Mouse (Mus musculus): Measurements from ENCODE around the gene Rhov. TPM values are rescaled to one million over a fixed set of nuclear protein-coding genes. Genes with fewer than 3 reads are reported as not detected.

Gene Rhov
- total RNA-seq, 2 experiments from 2014 or later: 11.6 to 11.8 TPM

- DNase-seq (ENCODE audit: low spot score in 2 of 2): no peak
Observed at GRCm38 (mm10) chr2:119240075-119240818, 30.8 kb downstream of the Rhov start.

- no peak for DNase-seq (ENCODE audit: low spot score in 2 of 2)
Observed at GRCm38 (mm10) chr2:119238671-119239070, 32.4 kb downstream of the Rhov start.

- DNase-seq (ENCODE audit: low spot score in 2 of 2): no peak
Observed at GRCm38 (mm10) chr2:119237871-119238220, 33.2 kb downstream of the Rhov start.

- no peak for DNase-seq (ENCODE audit: low spot score in 2 of 2)
Observed at GRCm38 (mm10) chr2:119237210-119237870, 33.7 kb downstream of the Rhov start, which contains the start of gene Spint1. TSS of gene Spint1 (plus strand) at chr2:119237362.

GRCm38 (mm10) chr2:119236682-119237209 lies 34.3 kb downstream of the Rhov start:
- DNase-seq (ENCODE audit: low spot score in 2 of 2): no peak

- DNase-seq (ENCODE audit: low spot score in 2 of 2): no peak
Observed at GRCm38 (mm10) chr2:119229775-119230704, 41.0 kb downstream of the Rhov start, which contains the start of gene Ppp1r14d. TSS of gene Ppp1r14d (minus strand) at chr2:119229906.

Other genes with a start within 250 kb of the Rhov start
- 10 to 100 TPM; 47.4 to 48.4 TPM for gene Ccdc32, start 241.9 kb downstream of the Rhov start, total RNA-seq (2021)
- gene Rpusd2, start 236.5 kb downstream of the Rhov start, total RNA-seq (2021): 1 to 10 TPM; 8.5 to 8.9 TPM
- under 1 TPM; 0.05 to 0.07 TPM for gene Knl1, start 224.2 kb downstream of the Rhov start, total RNA-seq (2021)
- gene Rad51, start 158.5 kb downstream of the Rhov start, total RNA-seq (2021): 1 to 10 TPM in 1 of 2 experiments, under 1 TPM in 1; 0.70 to 1.5 TPM
- 10 to 100 TPM; 57.3 to 65.9 TPM for gene Rmdn3, start 114.2 kb downstream of the Rhov start, total RNA-seq (2021)
- 1 to 10 TPM in 1 of 2 experiments, under 1 TPM in 1; 0.56 to 1.0 TPM for gene Gchfr, start 103.5 kb downstream of the Rhov start, total RNA-seq (2021)
- not detected for gene Gm14137, start 96.8 kb downstream of the Rhov start, total RNA-seq (2021)
- gene Zfyve19, start 62.7 kb downstream of the Rhov start, total RNA-seq (2021): 10 to 100 TPM; 24.2 to 37.3 TPM
- gene Dnajc17, start 62.5 kb downstream of the Rhov start, total RNA-seq (2021): 10 to 100 TPM; 15.9 to 17.7 TPM
- not detected for gene Ppp1r14d, start 41.4 kb downstream of the Rhov start, total RNA-seq (2021)
- gene Spint1, start 33.9 kb downstream of the Rhov start, total RNA-seq (2021): 1 to 10 TPM; 1.6 to 1.9 TPM
- gene Vps18, start 17.5 kb upstream of the Rhov start, total RNA-seq (2021): 10 to 100 TPM; 50.6 to 51.2 TPM
- gene Dll4, start 54.5 kb upstream of the Rhov start, total RNA-seq (2021): 1 to 10 TPM; 1.6 to 2.3 TPM
- 1 to 10 TPM; 7.7 to 9.2 TPM for gene Chac1, start 80.0 kb upstream of the Rhov start, total RNA-seq (2021)
- gene Ino80, start 206.4 kb upstream of the Rhov start, total RNA-seq (2021): 10 to 100 TPM; 21.6 to 21.7 TPM

Measured in left cerebral cortex, adult 18-20 months (tissue).